Mouse (Mus musculus): ENCODE results near the gene Plpp1. TPM values are rescaled to one million over a fixed set of nuclear protein-coding genes. Genes with fewer than 3 reads are reported as not detected.

Gene Plpp1
- polyA plus RNA-seq, 1 experiment from 2014 or later, result 54.1 TPM

DNA sequence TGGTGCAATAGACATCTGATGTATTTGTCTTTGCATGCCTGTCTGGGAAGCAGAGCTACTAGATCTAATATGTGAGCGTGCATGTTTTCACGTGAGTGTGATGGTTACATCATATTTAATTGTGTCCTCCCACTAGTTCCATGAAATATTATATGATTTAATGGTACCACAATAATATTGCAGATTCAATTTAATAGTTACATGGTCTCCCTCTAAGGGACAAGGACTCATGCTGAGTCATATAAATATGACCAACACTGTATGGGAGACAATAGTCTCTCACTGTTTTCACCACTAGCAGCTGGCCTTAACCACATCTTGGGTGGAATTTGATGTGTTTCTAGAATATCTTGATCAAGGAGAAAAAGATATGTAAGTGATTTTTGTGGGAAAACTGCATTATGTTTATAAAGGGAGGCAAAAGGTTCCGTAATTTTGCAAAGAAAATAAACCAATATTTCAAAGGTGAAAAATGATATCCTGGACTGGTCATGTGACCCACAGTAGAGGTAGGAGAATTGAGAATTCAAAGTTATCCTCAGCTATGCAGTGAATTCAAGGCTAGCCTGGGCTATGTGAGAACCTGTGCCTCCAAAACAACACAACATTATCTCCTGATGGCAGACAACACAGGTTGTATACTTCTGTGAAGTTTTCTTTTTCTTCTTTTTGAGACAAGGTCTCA, 26.5 kb upstream of the Plpp1 start:
- ATAC-seq (ENCODE audit: extremely low read depth, insufficient number of reproducible peaks, low FRiP score, low TSS enrichment), result no peak
- Histone ChIP-seq H3K9ac (no peak overlapping the region), H3K4me2 (no peak overlapping the region), H3K4me1 (peaks cover 23% of the 10 kb centered on the region), H3K9me3 (no peaks in the 10 kb centered on the region), H3K27me3 (replicated peaks) (no peaks in the 10 kb centered on the region), H3K4me3 (no peak overlapping the region), H3K36me3 (no peaks in the 10 kb centered on the region), H3K27ac (replicated peaks) (no peak overlapping the region)
- 86% methylated on average over 3 of the region's 3 CpGs for WGBS

DNA sequence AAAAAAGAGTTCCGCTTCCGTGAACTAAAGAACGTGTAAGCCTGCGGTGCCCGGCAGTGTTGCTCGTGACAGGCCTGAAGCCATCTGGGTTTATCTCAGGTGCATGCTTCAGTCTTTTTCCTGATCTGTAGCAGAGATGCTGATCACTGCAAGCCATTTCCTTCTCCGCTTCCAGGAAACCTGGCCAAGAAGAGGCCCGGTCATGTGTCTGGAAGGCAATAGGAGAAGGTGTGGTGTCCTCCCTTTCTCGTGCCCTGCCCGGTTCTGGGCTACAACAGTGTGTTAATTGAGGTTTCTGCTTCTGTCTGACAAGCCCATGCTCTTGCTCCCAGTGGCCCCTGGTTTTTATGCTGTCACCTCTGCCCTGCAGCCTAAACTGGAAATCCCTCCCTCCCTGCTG, 24.7 kb upstream of the Plpp1 start:
- Histone ChIP-seq H3K4me2 (no peak overlapping the region), H3K9me3 (no peaks in the 10 kb centered on the region), H3K36me3 (no peaks in the 10 kb centered on the region), H3K27me3 (replicated peaks) (no peaks in the 10 kb centered on the region), H3K9ac (no peak overlapping the region), H3K4me1 (peaks cover 16% of the 10 kb centered on the region), H3K4me3 (no peak overlapping the region), H3K27ac (replicated peaks) (no peak overlapping the region)
- ATAC-seq (ENCODE audit: extremely low read depth, insufficient number of reproducible peaks, low FRiP score, low TSS enrichment), result no peak
- WGBS, result 86% methylated on average over 10 of the region's 10 CpGs

DNA sequence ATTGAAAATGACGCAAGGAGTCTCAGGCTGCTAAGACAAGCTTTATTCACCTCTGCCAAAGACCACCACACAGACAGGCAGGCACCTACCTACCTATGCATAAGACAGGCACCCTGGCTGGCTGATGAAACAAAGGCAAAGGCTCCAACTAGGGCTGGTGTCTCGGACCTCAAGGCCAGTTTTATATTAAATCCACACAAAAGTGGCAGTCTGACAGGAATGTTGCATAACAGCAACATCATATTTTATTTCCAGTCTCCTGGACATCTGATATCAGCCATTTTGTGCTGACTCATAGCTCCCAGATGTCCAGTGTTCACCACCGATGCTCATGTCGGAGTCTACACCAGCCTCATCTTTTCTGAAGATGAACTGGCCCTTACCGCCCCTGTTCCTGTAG, 22.2 kb upstream of the Plpp1 start:
- H3K9me3 ChIP-seq, result no peaks in the 10 kb centered on the region
- no peak overlapping the region for H3K9ac ChIP-seq
- no peak overlapping the region for H3K4me3 ChIP-seq
- WGBS, result 78% methylated on average over 5 of the region's 5 CpGs
- H3K4me1 ChIP-seq, result no peaks in the 10 kb centered on the region
- H3K4me2 ChIP-seq, result no peak overlapping the region
- H3K36me3 ChIP-seq, result no peaks in the 10 kb centered on the region
- no peaks in the 10 kb centered on the region for H3K27me3 ChIP-seq (replicated peaks)
- ATAC-seq (ENCODE audit: extremely low read depth, insufficient number of reproducible peaks, low FRiP score, low TSS enrichment), result no peak
- no peak overlapping the region for H3K27ac ChIP-seq (replicated peaks)

DNA sequence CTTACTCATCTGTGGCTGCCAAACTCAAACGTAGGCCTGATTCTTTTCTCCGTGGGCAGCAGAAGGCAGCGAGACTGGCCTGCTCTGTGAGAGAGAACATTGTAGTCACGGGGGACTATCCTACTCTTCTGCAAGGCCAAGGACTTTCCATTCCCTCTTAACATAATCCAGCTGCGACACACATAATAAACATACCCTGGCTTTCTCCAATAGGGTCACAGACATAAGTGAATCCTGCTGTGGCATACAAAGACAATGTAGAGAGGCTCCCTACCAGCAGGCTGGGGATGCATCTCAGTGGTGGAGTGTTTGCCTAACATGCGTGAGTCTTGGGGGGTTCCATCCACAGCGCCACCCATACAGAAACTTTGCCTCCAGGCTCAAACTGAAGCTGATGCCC, 15.3 kb upstream of the Plpp1 start:
- Histone ChIP-seq H3K27ac (replicated peaks) (no peak overlapping the region), H3K36me3 (no peaks in the 10 kb centered on the region)
- 71% methylated on average over 7 of the region's 7 CpGs for WGBS

DNA sequence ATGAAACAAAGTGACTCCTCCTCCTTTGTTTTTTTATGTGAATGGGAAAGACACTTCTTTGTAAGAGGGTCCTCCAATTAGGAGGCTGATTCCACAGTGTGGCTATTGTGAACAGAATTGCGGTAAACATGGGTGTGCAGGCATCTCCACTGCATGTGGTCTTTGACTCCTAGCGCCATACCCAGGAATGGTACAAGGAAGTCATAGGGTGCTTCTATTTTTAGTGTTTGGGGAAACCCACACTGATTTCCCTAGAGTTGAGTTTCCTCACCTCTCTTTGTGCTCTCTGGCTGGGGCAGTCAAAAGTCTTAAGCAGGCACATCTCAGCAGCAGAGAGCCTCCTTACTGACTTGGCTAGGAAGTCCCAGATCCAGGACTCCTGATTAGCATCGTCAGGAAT, 14.4 kb upstream of the Plpp1 start:
- Histone ChIP-seq H3K4me2 (no peak overlapping the region), H3K9me3 (no peaks in the 10 kb centered on the region), H3K4me1 (no peaks in the 10 kb centered on the region), H3K4me3 (no peak overlapping the region), H3K27ac (replicated peaks) (no peak overlapping the region), H3K9ac (no peak overlapping the region), H3K36me3 (no peaks in the 10 kb centered on the region), H3K27me3 (replicated peaks) (no peaks in the 10 kb centered on the region)
- ATAC-seq (ENCODE audit: extremely low read depth, insufficient number of reproducible peaks, low FRiP score, low TSS enrichment), result no peak
- WGBS, result 84% methylated on average over 3 of the region's 3 CpGs

More for the DNA sequence above, 15.3 kb upstream of the Plpp1 start:
- no peak for ATAC-seq (ENCODE audit: extremely low read depth, insufficient number of reproducible peaks, low FRiP score, low TSS enrichment)
- Histone ChIP-seq H3K4me2 (no peak overlapping the region), H3K9me3 (no peaks in the 10 kb centered on the region), H3K27me3 (replicated peaks) (no peaks in the 10 kb centered on the region), H3K9ac (no peak overlapping the region), H3K4me1 (no peaks in the 10 kb centered on the region), H3K4me3 (no peak overlapping the region)

DNA sequence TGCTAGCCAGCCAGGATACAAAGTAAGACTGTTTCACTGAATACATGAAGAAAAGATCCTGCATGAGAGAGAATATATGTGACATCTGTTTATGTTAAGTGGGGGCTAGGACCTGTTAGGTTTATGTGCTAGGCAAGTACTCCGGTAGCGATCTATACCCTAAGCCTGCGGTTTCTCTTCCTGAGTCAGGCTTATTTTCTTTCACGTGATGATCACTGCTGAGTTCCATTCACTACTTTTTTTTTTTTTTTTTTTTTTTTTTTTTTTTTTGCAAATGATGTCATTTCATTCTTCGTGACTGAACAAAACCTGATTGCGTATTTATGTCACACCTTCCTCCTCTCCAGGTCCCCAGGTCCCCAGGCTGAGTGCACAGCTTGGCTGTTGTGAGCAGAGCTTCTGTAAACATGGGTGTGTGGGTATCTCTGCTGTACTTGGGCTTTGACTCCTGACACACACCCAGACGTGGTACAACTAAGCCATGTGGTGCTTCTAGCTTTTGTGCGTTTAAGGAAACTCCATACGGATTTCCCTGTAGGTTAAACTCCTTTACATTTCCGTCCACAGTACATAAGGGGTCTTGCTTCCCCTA, 13.6 kb upstream of the Plpp1 start:
- no peak overlapping the region for H3K4me3 ChIP-seq
- no peak overlapping the region for H3K9ac ChIP-seq
- H3K4me2 ChIP-seq, result no peak overlapping the region
- 70% methylated on average over 10 of the region's 10 CpGs for WGBS
- H3K36me3 ChIP-seq, result no peaks in the 10 kb centered on the region
- H3K9me3 ChIP-seq, result no peaks in the 10 kb centered on the region
- H3K27me3 ChIP-seq (replicated peaks), result no peaks in the 10 kb centered on the region
- H3K4me1 ChIP-seq, result no peaks in the 10 kb centered on the region
- no peak overlapping the region for H3K27ac ChIP-seq (replicated peaks)
- ATAC-seq (ENCODE audit: extremely low read depth, insufficient number of reproducible peaks, low FRiP score, low TSS enrichment), result no peak

DNA sequence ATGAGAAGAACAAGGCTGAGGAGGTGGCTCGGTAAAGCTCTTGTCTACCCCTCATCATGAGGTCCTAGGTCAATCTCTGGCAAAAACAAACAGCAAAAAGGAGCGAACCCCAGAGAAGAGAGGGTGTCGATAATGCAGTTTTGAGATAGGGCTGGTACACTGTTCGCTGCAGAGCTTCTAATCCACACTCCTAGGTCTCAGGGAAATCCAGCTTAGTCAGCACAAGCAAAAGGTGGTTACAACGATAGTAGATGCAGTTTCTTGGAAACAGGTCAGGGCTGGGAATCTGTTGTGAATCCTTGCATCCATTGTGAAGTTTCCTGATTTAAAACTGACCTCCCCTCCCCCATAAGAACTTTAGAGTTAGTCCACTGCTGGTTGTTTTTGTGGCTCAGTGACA, 9.8 kb upstream of the Plpp1 start:
- no peaks in the 10 kb centered on the region for H3K4me1 ChIP-seq
- no peak for ATAC-seq (ENCODE audit: extremely low read depth, insufficient number of reproducible peaks, low FRiP score, low TSS enrichment)
- no peak overlapping the region for H3K4me2 ChIP-seq
- H3K9ac ChIP-seq, result no peak overlapping the region
- H3K27me3 ChIP-seq (replicated peaks), result no peaks in the 10 kb centered on the region
- no peak overlapping the region for H3K27ac ChIP-seq (replicated peaks)
- H3K9me3 ChIP-seq, result no peaks in the 10 kb centered on the region
- 59% methylated on average over 5 of the region's 5 CpGs for WGBS
- no peaks in the 10 kb centered on the region for H3K36me3 ChIP-seq
- H3K4me3 ChIP-seq, result no peak overlapping the region

DNA sequence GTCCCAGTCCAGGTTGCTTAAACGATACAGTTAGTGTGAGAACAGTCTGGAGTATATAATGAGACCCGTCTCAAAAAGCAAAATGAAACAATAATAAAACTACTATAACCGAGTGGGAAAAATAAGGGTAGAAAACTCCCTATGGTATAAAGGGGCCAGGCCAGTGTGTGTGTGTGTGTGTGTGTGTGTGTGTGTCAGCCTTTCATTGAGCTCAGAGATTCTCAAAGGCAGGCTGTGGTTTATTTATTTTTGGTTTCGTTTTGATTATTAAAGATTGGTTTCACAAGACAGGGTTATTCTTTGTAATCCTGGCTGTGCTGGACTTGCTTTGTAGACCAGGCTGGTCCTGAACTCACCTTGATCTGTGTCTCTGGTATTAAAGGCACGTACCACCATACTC, 8.7 kb upstream of the Plpp1 start:
- ATAC-seq (ENCODE audit: extremely low read depth, insufficient number of reproducible peaks, low FRiP score, low TSS enrichment), result no peak
- Histone ChIP-seq H3K27me3 (replicated peaks) (no peaks in the 10 kb centered on the region), H3K4me1 (no peaks in the 10 kb centered on the region), H3K4me3 (no peak overlapping the region), H3K9me3 (no peaks in the 10 kb centered on the region), H3K27ac (replicated peaks) (no peak overlapping the region), H3K9ac (no peak overlapping the region), H3K36me3 (no peaks in the 10 kb centered on the region), H3K4me2 (no peak overlapping the region)
- 76% methylated on average over 5 of the region's 5 CpGs for WGBS

DNA sequence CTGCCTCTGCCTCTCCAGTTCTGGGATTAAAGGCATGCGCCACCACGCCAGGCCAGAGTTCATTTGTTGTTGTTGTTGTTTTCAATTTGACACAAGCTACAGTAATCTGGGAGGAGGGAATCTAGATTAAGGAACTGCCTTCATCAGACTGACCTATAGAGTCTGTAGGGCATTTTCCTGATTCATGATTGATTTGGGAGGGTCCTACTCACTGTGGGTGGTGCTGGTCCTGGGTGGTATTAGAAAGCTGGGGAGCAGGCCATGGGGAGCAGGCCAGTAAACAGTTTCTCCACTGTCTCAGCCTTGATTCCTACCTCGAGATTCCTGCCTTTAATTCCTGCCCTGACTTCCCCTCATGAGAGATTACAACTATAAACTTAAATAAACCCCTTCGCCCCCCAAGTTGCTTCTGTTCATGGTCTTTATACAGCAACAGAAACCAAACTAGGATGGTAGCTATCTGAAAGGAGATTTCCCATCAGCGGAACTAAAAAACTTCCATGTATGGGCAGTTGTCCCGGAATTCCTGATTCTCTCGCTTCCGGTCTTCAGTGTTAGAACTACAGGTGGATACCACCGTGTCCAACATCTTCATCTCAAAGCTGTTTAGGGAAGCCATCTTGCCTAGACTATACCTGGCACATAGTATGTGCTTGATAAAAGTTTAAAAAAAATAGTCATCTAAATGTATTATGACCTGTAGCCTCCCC, 2.2 kb upstream of the Plpp1 start:
- no peak overlapping the region for H3K4me3 ChIP-seq
- H3K4me2 ChIP-seq, result no peak overlapping the region
- 83% methylated on average over 9 of the region's 9 CpGs for WGBS
- H3K4me1 ChIP-seq, result peaks cover 11% of the 10 kb centered on the region
- H3K27ac ChIP-seq (replicated peaks), result no peak overlapping the region
- no peaks in the 10 kb centered on the region for H3K9me3 ChIP-seq
- H3K27me3 ChIP-seq (replicated peaks), result no peaks in the 10 kb centered on the region
- H3K36me3 ChIP-seq, result no peaks in the 10 kb centered on the region
- ATAC-seq (ENCODE audit: extremely low read depth, insufficient number of reproducible peaks, low FRiP score, low TSS enrichment), result no peak
- H3K9ac ChIP-seq, result no peak overlapping the region

DNA sequence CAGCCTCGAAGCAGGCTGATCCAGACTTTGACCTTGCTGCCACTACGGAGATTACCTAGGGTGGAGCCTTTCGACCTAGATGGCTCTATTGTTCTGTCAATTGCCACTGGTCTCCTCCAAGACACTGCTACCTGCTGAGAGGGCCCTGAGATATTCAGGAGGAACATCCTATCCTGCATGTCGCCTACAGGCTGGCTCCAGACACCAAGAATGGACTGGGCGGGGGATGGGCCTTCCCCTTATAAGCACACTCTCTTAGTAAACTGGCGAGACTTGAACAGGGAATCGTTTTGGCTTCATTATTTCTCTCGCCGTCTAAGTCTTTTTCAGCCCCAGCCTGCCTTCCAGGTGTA, 1.7 kb upstream of the Plpp1 start:
- no peak for ATAC-seq (ENCODE audit: extremely low read depth, insufficient number of reproducible peaks, low FRiP score, low TSS enrichment)
- peaks cover 16% of the 10 kb centered on the region for H3K4me1 ChIP-seq
- WGBS, result 79% methylated on average over 9 of the region's 9 CpGs

DNA sequence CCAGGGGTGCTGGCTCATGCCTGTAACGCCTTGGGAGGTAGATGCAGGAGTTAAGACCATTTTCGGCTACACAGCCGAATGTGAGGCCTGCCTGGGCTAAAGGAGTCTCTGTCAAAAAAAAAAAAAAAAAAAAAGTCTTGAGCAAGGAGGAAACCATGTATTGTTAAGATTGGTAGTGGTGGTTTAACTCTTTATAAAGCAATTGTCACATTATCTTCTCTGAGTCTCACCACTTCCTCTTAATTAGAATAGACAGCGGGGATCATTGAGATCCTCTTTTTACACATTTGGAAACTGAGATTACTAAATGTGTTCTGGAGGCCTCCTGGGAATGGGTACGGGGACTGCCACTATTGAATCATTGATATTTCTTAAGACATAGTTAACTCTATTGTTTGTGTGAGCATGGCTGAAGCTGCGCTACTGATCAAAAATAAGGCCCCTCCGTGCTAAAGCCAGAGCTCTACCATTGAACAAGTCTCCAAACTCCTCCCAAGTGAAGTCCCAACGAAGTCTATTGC, 811 bp upstream of the Plpp1 start:
- Histone ChIP-seq H3K27me3 (replicated peaks) (no peaks in the 10 kb centered on the region), H3K9me3 (no peaks in the 10 kb centered on the region), H3K4me1 (peaks cover 17% of the 10 kb centered on the region), H3K27ac (replicated peaks) (peak overlapping the region; percentile 97; the same call in 1 of the 2 replicates), H3K9ac (no peak overlapping the region), H3K36me3 (no peaks in the 10 kb centered on the region), H3K4me2 (peak overlapping the region; percentile 85), H3K4me3 (no peak overlapping the region)
- no peak for ATAC-seq (ENCODE audit: extremely low read depth, insufficient number of reproducible peaks, low FRiP score, low TSS enrichment)
- WGBS, result 73% methylated on average over 8 of the region's 8 CpGs

More for the DNA sequence above, 1.7 kb upstream of the Plpp1 start:
- no peak overlapping the region for H3K4me2 ChIP-seq
- H3K9me3 ChIP-seq, result no peaks in the 10 kb centered on the region
- H3K36me3 ChIP-seq, result no peaks in the 10 kb centered on the region
- no peak overlapping the region for H3K9ac ChIP-seq
- H3K27me3 ChIP-seq (replicated peaks), result no peaks in the 10 kb centered on the region
- no peak overlapping the region for H3K27ac ChIP-seq (replicated peaks)
- H3K4me3 ChIP-seq, result no peak overlapping the region
